Mouse (Mus musculus): Measurements from ENCODE around the gene Mterf1a.
"Not testable (repeated sequence)": the region's sequence is repeated elsewhere in the genome, so short reads cannot be mapped to it uniquely, and the experiment has no call there.

Gene Mterf1a

DNA sequence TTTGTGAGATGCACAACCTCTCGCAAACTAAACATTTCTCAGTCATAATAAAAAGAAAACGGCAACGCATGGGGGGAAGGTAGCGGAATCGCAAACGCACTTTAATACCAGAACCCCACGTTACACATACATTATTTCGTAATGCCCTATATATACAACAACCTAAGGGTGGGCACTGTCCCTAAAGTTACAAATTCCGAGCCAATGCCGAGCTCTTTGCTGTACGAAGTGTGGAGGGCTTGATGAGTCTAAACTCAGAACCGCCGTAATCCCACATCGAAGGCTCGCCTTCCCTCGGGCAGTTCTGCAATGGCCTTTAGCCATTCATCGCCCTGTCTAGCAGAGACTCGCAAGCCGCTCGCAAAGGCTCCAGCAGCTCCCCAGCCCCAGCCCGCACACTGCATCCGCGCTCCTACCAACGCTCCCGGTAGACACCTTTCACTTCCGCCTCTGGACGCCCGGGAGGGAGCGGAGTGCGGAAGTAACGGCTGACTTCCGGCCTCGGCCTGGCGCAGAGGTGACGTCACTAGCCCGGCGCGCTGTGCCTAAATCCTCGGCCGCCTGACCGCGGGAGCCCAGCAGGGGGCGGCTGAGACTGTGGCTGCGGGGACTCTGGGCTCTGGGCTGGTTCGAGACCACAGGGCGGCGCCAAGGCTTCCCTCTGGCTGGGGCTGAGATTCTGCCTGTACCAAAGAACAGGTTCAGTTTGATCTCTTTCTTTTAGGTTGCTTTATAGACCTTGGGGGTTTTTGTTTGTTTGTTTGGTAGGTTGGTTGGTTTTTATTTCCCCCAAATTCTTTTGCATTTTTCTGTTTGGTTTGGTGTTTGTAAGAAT lies at the start of gene Mterf1a:
Gene Mterf1a (minus strand): TSS at position 475 of the 835 bp plus-strand sequence.
- DNase-seq (ENCODE audit: low spot score): not testable (repeated sequence)

DNA sequence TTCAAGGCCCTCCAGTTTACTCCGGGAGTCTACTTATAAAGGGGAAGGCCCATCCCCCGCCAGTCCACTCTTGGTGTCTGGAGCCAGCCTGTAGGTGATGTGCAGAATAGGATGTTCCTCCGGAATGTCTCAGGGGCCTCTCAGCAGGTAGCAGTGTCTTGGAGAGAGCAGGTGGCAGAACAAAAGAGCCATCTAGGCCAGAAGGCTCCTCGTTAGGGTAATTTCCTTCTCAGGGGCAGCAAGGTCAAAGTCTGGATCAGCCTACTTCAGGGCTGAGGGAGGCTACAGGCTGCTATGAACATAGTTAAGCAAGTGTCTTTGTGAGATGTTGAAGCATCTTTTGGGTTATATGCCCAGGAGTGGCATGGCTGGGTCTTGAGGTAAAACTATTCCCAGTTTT lies 49.4 kb upstream of the Mterf1a start:
- DNase-seq (ENCODE audit: low spot score): not testable (repeated sequence)

- no peak for DNase-seq (ENCODE audit: low spot score)
These were observed 47.5 kb upstream of the Mterf1a start for GRCm38 (mm10) chr5:3941240-3941639.

- no peak for DNase-seq (ENCODE audit: low spot score)
These were observed 45.6 kb upstream of the Mterf1a start for GRCm38 (mm10) chr5:3939335-3939734.

- no peak for DNase-seq (ENCODE audit: low spot score)
These were observed 45.2 kb upstream of the Mterf1a start for GRCm38 (mm10) chr5:3938905-3939304.

DNA sequence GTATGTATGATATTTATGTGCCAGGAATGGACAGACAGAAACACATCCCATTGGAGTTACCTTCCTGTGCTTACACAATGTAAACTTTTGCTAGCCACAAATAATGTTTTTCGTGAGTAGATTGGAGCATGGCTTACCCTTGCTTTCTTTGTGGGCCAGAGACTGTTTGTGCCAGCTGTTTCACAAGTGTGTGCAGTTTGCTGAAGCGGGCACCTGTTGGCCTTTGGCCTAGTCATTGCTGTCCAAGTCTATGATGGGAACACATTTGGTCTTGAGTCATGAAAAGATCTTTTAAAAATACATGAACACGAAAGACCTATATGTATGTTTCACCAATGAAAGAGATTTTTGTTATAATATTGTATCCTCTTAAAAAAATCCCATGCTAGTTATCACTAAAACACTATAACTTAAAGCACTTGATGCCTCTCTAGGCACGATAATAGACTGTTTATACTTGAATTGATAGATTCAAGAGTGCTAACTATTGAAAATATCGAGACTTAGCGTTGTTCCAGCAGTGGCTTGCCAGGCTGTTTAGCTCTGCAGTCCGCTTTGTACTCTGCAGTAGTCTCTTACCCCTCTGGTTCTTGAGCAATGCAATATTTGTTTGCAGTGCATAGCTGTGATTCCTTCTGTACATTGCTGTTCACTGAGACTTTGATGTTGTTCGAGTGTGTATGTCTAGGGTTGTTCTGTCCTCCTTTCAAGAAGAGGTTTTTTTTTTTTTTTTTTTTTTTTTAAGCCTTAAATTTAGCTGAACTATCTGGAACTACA lies 42.2 kb upstream of the Mterf1a start:
- no peak for DNase-seq (ENCODE audit: low spot score)

- DNase-seq (ENCODE audit: low spot score): no peak
These were observed 41.5 kb upstream of the Mterf1a start for GRCm38 (mm10) chr5:3935266-3935665.

DNA sequence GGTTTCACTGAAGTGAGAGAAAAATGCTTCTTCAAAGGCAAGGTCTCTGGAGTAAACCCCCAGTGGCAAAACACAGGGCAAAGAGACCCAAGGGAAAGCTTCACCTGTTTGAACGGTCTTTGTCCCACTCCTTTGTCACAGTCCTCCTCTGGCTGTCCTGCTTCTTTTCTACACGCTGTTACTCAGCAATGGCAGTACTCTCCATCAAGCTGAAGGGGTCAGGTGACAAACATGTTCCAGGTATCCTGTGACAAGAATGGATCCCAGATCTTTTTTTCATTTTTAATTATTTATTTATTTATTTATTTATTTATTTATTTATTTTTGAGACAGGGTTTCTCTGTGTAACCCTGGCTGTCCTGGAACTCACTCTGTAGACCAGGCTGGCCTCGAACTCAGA lies 39.8 kb upstream of the Mterf1a start:
- DNase-seq (ENCODE audit: low spot score): no peak

GRCm38 (mm10) chr5:3931636-3932035 lies 37.9 kb upstream of the Mterf1a start:
- DNase-seq (ENCODE audit: low spot score): no peak

- DNase-seq (ENCODE audit: low spot score): no peak
These were observed 37.0 kb upstream of the Mterf1a start for GRCm38 (mm10) chr5:3930760-3931159.

GRCm38 (mm10) chr5:3928690-3929046 lies 34.9 kb upstream of the Mterf1a start:
- DNase-seq (ENCODE audit: low spot score): peak; percentile 23

- peak; percentile 72 for DNase-seq (ENCODE audit: low spot score)
These were observed 34.3 kb upstream of the Mterf1a start, which contains the start of gene Akap9 for GRCm38 (mm10) chr5:3927801-3928689. Akap9 (plus strand) TSS chr5:3928054.

GRCm38 (mm10) chr5:3926666-3927065 lies 32.9 kb upstream of the Mterf1a start:
- no peak for DNase-seq (ENCODE audit: low spot score)

- no peak for DNase-seq (ENCODE audit: low spot score)
These were observed 28.6 kb upstream of the Mterf1a start for GRCm38 (mm10) chr5:3922350-3922749.

DNA sequence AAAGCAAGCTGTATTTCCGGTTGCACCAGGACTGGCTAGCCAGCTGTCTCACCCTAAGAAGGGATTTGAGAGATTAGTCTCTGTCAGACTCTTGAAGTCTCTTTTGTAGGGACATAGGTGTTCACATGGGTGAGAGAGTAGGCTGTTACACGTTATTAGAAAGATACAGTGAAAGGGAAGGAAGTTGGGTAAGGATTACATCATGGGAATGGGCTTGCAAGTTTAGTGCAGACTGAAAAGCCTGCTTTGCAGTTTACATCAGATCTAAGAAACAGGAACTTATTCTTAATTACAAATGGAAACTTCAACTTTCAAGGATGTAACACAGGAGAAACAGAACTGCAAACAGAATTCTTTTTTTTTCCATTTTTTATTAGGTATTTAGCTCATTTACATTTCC lies 11.7 kb upstream of the Mterf1a start:
- DNase-seq (ENCODE audit: low spot score): no peak

- DNase-seq (ENCODE audit: low spot score): not testable (repeated sequence)
These were observed 524 bp upstream of the Mterf1a start for GRCm38 (mm10) chr5:3894294-3894619.

DNA sequence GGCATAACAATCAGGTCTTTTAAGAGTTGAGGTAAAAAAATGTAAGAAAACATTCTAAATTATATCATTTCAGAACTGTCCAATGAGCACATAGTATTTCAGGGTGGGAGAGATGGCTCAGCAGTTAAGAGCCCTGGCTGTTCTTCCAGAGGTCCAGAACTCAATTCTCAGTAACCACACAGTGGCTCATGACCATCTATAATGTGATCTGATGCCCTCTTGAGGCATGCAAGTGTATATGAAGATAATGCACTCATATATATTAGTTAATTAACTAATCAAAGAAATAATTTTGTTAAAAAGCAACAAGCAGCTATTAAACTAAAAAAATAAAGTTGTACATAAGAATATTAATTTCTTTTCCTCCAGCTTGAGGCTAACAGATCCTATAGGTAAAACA lies 4.5 kb downstream of the Mterf1a start:
- no peak for DNase-seq (ENCODE audit: low spot score)

DNA sequence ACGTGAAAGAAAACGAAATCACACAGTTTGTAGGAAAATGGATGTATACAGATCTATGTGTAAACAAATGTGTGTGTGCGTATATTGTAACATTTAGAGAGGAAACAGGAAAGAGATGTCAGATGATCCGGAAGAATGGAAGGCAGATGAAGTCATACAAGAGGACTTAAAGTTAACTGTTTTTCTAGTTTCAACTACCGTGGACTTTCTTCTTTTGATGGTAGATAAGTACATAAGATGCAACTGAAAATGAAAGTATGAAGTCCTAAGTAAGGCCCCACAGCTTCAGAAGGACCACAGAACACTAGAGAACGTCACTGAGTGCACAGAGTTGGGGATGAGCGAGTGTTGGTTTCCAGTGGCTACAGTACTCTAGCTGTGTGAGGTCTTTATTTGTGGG lies 6.9 kb downstream of the Mterf1a start:
- not testable (repeated sequence) for DNase-seq (ENCODE audit: low spot score)

- DNase-seq (ENCODE audit: low spot score): no peak
These were observed 20.2 kb downstream of the Mterf1a start for GRCm38 (mm10) chr5:3873485-3873884.

- DNase-seq (ENCODE audit: low spot score): no peak
These were observed 21.4 kb downstream of the Mterf1a start for GRCm38 (mm10) chr5:3872348-3872747.

GRCm38 (mm10) chr5:3870161-3870560 lies 23.6 kb downstream of the Mterf1a start:
- no peak for DNase-seq (ENCODE audit: low spot score)

DNA sequence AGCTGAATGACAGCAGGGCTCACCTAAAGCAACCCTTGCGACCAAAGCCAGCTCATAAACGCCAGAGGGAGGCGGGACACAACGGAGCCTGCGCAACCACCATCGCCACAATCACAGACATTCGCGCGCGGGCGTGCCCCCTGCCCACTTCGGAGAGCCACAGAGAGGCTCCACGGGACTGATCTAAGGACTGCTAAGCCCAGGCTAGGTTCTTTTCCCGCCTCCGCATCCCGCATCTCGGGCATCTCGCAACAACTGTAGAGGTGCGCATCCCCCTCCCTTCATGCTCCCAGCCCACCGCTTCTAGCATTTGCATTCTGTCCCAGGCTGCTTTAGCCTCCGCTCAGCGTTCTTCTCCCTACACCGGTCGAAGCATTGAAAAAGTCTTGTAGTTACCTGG lies 48.7 kb downstream of the Mterf1a start, which contains the start of gene Lrrd1:
Gene Lrrd1 (plus strand): TSS at position 148 of the 400 bp plus-strand sequence.
- no peak for DNase-seq (ENCODE audit: low spot score)
